Mouse (Mus musculus) myocyte (in vitro differentiated cells): ENCODE data around the gene Wdr86. TPM values are rescaled to one million over a fixed set of nuclear protein-coding genes. Genes with fewer than 3 reads are reported as not detected.

Experiments used
- H3K27me3 ChIP-seq: one replicate; pipeline ENCODE4 v1.6.1; 2011; ENCODE audit not compliant: control insufficient read depth, insufficient read depth, insufficient read length
- H3K36me3 ChIP-seq: one replicate; pipeline ENCODE4 v1.6.1; 2011; ENCODE audit not compliant: control insufficient read depth, insufficient read depth
- H3K4me2 ChIP-seq: one replicate; pipeline ENCODE4 v1.6.1; 2011; ENCODE audit warnings: low read depth, control low read depth
- H3K4me3 ChIP-seq: one replicate; pipeline ENCODE4 v1.5.1; 2011; ENCODE audit warnings: mild to moderate bottlenecking, control low read depth, moderate library complexity
- H3K79me2 ChIP-seq: one replicate; pipeline ENCODE4 v1.6.1; 2011; ENCODE audit not compliant: control insufficient read depth, insufficient read depth
- H3ac ChIP-seq: one replicate; pipeline ENCODE4 v1.6.1; 2011; ENCODE audit not compliant: control insufficient read depth, insufficient read length
- CEBPB ChIP-seq: IDR thresholded peaks from 2 replicates; pipeline ENCODE4 v1.6.1; 2011; ENCODE audit warnings: mild to moderate bottlenecking, moderate library complexity; ENCODE audit not compliant: poor library complexity, insufficient read depth, severe bottlenecking
- E2F4 ChIP-seq: IDR thresholded peaks from one replicate; pipeline ENCODE4 v1.6.1; 2011; ENCODE audit warnings: mild to moderate bottlenecking, control low read depth, moderate library complexity; ENCODE audit not compliant: insufficient read depth
- MAX ChIP-seq: IDR thresholded peaks from one replicate; pipeline ENCODE4 v1.6.1; 2011; ENCODE audit warnings: low read depth, mild to moderate bottlenecking, control low read depth
- MYOD1 ChIP-seq, 3 experiments: IDR thresholded peaks; one replicate each; pipeline ENCODE4 v1.6.1; 2011; ENCODE audit warnings: control low read depth in 2 of 3, low read depth in 2 of 3, mild to moderate bottlenecking in 2 of 3, moderate library complexity in 1 of 3; ENCODE audit not compliant: insufficient read length in 2 of 3, control insufficient read depth in 1 of 3
- MYOG ChIP-seq, 3 experiments: IDR thresholded peaks; one replicate each; pipeline ENCODE4 v1.6.1; 2011; ENCODE audit warnings: control low read depth in 2 of 3, low read depth in 2 of 3, mild to moderate bottlenecking in 2 of 3; ENCODE audit not compliant: insufficient read length in 2 of 3, control insufficient read depth in 1 of 3, insufficient read depth in 1 of 3
- POLR2A ChIP-seq: IDR thresholded peaks from one replicate; pipeline ENCODE4 v1.6.1; 2011; ENCODE audit warnings: low read depth, mild to moderate bottlenecking, control low read depth, moderate library complexity; ENCODE audit not compliant: insufficient read length
- POLR2AphosphoS2 ChIP-seq: IDR thresholded peaks from one replicate; pipeline ENCODE4 v1.6.1; 2011; ENCODE audit warnings: low read depth, control low read depth; ENCODE audit not compliant: insufficient read length
- REST ChIP-seq: IDR thresholded peaks from one replicate; pipeline ENCODE4 v1.6.1; 2011; ENCODE audit warnings: mild to moderate bottlenecking, control low read depth, moderate library complexity; ENCODE audit not compliant: insufficient read depth, insufficient read length
- SRF ChIP-seq: IDR thresholded peaks from one replicate; pipeline ENCODE4 v1.6.1; 2011; ENCODE audit warnings: low read depth; ENCODE audit not compliant: control insufficient read depth, insufficient read length
- TCF12 ChIP-seq: IDR thresholded peaks from one replicate; pipeline ENCODE4 v1.6.1; 2011; ENCODE audit warnings: mild to moderate bottlenecking, control low read depth; ENCODE audit not compliant: poor library complexity, insufficient read depth, severe bottlenecking
- TCF3 ChIP-seq: IDR thresholded peaks from one replicate; pipeline ENCODE4 v1.6.1; 2011; ENCODE audit warnings: low read depth, control low read depth; ENCODE audit not compliant: insufficient read length
- USF1 ChIP-seq: IDR thresholded peaks from one replicate; pipeline ENCODE4 v1.6.1; 2011; ENCODE audit warnings: low read depth, mild to moderate bottlenecking, control low read depth, moderate library complexity
- polyA plus RNA-seq: library from polyadenylated mRNA; unstranded; fragments of >200 nt; fragmentation: generic; extraction: Trizol; gene quantifications from one replicate; pipeline ENCODE4 v1.2.1, GENCODE M21; 2012; ENCODE audit warnings: missing spikeins

The Wdr86 gene
- polyA plus RNA-seq, 1 experiment, result not detected

DNA sequence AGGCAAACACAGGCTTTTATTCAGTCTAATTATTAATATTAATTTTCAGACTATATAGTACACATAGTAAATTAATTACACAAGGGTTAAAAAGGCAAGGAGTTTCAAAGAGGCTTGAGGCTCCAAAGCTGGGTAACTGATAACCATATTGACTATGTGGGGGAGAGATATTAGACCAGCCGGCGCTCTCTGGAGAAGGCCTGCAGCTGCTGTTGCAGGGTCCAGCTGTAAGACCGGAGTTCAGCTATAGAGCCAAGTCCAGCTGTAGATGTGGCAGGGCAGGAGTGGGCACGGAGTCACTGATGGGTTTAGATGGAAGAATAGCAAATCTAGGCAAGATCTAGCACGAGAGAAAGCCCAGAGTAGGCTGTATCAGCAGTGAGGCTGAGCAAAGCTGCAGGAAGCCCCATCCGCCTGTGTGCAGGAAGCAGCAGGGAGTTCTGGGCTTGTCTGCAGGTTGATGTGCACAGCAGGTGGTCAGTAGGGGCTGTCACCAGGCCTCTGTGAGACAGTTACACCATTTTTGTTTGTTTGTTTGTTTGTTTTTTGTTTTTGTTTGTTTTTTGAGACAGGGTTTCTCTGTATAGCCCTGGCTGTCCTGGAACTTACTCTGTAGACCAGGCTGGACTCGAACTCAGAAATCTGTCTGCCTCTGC lies 3.4 kb upstream of the Wdr86 start:
- Histone ChIP-seq H3K36me3 (no peaks in the 10 kb centered on the region), H3K4me3 (no peak overlapping the region), H3K79me2 (no peaks in the 10 kb centered on the region), H3ac (no peak overlapping the region), H3K27me3 (peaks cover 32% of the 10 kb centered on the region), H3K4me2 (no peak overlapping the region)
- TF ChIP-seq CEBPB (no peak), MAX (no peak), MYOG (IDR thresholded peaks at IDR 0.05; ENCODE audit: control insufficient read depth in 1 of 3, insufficient read depth in 1 of 3, insufficient read length in 2 of 3, low read depth in 2 of 3) (no peak), POLR2AphosphoS2 (no peak), TCF12 (no peak), SRF (no peak), TCF3 (no peak)

DNA sequence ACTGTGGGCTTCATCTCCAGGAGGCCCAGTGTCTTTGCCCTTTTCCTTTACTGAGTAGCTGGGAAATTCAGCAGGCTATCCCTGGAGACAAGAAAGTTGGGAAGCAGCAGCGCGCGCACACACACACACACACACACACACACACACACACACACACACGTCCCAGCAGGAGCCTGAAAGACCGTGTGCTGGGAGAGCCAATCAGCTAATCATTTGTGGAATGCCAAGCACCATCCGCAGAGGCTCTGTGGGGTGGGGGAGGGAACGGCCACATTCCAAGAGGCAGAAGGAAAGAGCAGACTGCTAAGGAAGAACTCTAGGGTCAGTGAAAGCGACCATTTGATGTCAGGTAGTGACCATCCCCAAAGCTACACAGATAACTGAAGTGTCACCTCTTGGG lies 2.6 kb upstream of the Wdr86 start:
- Histone ChIP-seq H3K79me2 (no peaks in the 10 kb centered on the region), H3K36me3 (no peaks in the 10 kb centered on the region), H3K4me2 (no peak overlapping the region), H3ac (no peak overlapping the region), H3K27me3 (peaks cover 40% of the 10 kb centered on the region), H3K4me3 (no peak overlapping the region)
- TF ChIP-seq USF1 (no peak), TCF12 (no peak), MYOG (IDR thresholded peaks at IDR 0.05; ENCODE audit: control insufficient read depth in 1 of 3, insufficient read depth in 1 of 3, insufficient read length in 2 of 3, low read depth in 2 of 3) (no peak), E2F4 (no peak), REST (no peak), SRF (no peak), CEBPB (no peak), MAX (no peak), MYOD1 (IDR thresholded peaks at IDR 0.05; ENCODE audit: control insufficient read depth in 1 of 3, insufficient read length in 2 of 3, low read depth in 2 of 3) (no peak), TCF3 (no peak), POLR2AphosphoS2 (no peak), POLR2A (no peak)

DNA sequence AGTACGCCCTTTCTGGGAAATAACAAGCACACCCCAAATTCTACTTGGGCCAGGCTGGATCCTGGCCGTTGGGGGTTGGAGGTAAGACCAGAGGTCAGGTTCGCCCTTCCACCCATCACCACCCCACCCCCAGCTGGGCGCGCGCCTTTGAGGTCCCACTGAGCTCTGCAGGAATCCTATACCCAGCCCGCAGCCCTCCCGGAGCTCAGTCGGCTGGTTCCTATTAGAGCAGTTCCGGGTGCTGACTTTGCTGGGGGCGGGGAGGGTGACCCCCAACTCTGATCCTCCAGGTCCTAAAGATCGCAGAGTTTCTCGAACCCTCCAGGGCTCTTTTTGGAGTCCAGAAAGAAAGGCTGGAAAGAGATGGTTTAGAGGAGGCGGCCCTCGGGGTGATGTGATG lies 459 bp upstream of the Wdr86 start:
- Histone ChIP-seq H3ac (no peak overlapping the region), H3K4me2 (no peak overlapping the region), H3K27me3 (peaks cover 45% of the 10 kb centered on the region), H3K79me2 (no peaks in the 10 kb centered on the region), H3K36me3 (no peaks in the 10 kb centered on the region), H3K4me3 (no peak overlapping the region)
- TF ChIP-seq SRF (no peak), CEBPB (no peak), POLR2AphosphoS2 (no peak), MYOG (IDR thresholded peaks at IDR 0.05; ENCODE audit: control insufficient read depth in 1 of 3, insufficient read depth in 1 of 3, insufficient read length in 2 of 3, low read depth in 2 of 3) (no peak), POLR2A (no peak), USF1 (no peak)

DNA sequence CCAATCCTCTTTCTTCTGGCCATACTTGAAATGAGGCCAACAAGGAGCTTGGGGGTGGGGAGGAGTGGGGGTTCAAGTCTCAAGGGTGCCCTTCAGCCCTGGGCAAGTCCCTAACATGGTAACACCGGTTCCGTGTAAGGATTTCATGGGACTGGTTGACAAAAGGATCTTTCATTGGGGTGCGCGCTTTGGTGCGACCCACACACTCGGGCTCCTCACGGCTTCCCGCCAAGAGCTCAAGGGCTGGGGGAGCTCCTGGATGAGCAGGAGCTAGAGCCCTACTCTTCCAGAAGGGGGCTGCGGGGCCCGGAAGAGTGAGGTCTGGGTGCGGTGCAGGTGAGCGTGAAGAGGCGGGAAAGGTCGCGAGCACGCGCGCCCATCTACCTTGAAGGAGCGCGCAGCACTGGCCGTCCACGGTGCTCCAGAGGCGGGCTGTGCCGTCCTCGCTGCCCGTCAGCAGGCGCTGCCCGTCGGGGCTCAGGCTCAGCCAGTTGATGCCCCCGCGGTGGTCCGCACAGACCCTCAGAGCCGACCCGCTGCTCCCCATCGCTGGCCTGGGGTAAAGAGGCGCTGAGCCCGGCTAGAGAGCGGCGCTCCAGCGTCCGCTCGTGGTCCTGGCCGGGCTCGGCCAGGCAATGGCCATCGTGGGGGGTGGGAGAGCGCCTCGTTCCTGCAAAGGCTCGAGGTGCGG lies 585 bp downstream of the Wdr86 start:
- Histone ChIP-seq H3K4me3 (no peak overlapping the region), H3K27me3 (peaks cover 53% of the 10 kb centered on the region), H3K36me3 (no peaks in the 10 kb centered on the region), H3K79me2 (no peaks in the 10 kb centered on the region), H3K4me2 (no peak overlapping the region), H3ac (no peak overlapping the region)
- TF ChIP-seq SRF (no peak), POLR2AphosphoS2 (no peak), USF1 (no peak), MAX (no peak), MYOD1 (IDR thresholded peaks at IDR 0.05; ENCODE audit: control insufficient read depth in 1 of 3, insufficient read length in 2 of 3, low read depth in 2 of 3) (no peak), POLR2A (no peak), CEBPB (no peak), REST (no peak), TCF12 (no peak), E2F4 (no peak), TCF3 (no peak), MYOG (IDR thresholded peaks at IDR 0.05; ENCODE audit: control insufficient read depth in 1 of 3, insufficient read depth in 1 of 3, insufficient read length in 2 of 3, low read depth in 2 of 3) (no peak)
